Mouse (Mus musculus) ovary, postnatal 14 days (tissue): ENCODE measurements around the gene A530084C06Rik.
A peak's percentile ranks its signal among the peaks of the same experiment; 100 is the strongest.

Experiments
- DNase-seq: peaks from one replicate; pipeline ENCODE4 v3.0.0; 2022; ENCODE audit warnings: low spot score

A530084C06Rik gene

DNA sequence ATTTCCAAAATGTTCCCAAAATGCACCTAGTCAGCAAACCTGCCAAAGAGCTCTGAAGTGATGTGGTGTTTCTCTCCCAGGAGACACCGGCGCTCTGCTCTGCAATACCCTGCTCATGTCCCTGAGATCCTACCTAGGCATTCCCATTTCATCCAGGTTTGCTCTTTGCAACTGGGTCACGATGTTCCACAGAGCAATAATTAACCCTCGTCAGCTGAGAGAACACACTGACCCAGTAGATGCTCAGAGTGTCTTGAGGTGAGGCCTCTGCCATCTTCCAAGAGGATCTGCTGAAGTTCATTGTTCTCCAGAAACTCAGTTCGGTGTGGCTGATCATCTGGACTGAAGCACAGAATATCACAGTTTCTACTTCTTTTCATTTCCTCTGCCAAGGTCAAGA is 16.1 kb downstream of the A530084C06Rik start:
- DNase-seq: no peak

DNA sequence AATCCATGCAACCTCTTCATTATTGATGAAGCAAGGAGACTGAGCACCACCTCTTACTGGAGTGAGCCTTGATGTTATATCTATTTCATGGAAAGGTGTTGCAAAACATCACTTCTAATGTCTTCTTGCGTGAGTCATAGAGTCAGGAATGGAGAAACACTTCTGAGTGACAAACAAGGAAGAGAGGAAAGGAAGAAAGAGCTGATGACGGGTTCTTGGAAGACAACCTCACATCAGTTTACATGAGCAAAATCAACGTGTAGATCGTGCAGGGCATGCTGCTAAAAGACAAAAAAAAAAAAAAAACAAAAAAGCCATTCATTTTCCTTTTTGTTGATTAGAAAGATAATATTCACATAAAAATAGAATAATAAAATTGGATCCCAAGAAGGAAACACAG is 24.4 kb downstream of the A530084C06Rik start:
- DNase-seq: no peak

DNA sequence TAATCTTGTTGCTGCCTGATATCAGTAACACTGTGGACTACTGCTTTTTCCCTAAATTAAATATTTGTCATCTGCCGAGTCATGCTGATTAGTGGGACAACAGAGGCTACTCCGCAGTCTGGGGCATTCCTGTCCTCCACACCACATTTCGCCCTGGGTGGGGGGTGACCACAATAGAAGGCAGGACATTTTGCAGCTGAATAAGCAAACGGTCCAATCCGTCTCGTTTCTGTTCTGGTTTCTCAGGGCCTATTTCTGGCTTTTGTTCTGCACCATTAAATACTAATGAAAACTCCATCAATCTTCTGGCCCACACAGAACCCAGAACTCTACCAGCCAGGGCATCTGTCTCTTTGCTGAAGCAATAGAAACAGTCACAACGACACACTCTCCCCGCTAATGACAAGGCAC is 27.5 kb downstream of the A530084C06Rik start:
- no peak for DNase-seq

DNA sequence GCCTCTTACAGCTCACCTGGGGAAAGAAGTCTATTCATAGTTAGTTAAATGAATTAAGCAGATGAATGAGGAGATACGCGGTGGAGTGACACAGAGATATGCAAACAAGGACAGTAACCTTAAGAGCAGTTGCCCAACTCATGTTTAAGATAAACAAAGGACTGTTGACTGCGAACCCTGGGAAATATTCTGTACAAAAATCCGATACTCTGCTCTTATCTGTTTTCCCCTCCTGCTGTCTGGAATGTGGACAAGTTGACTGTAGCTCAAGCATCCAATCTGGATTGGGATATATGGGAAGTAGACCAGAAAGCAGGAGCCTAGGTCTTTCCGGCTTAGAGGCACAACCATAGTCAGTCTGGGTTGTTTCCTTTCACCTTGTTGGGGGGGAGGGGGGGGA is 27.9 kb downstream of the A530084C06Rik start:
- DNase-seq: no peak

DNA sequence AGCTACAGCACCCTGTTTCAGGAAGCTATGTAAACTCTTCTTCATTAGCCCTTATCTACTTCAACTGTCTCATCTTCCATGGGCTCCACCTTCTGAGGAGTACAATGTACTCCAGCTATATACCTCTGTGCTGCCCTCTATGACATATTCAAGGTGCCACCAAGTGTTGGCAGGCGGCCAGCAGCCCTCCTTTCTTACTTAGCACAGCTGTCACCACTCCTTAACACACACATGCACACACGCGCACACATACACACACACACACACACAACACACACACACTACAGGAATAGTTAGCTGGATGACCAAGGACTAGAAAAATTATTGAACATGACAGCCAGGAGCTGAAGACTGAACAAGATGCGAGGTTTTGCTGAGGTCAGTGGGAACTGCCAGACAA is 34.2 kb downstream of the A530084C06Rik start:
- DNase-seq: no peak

DNA sequence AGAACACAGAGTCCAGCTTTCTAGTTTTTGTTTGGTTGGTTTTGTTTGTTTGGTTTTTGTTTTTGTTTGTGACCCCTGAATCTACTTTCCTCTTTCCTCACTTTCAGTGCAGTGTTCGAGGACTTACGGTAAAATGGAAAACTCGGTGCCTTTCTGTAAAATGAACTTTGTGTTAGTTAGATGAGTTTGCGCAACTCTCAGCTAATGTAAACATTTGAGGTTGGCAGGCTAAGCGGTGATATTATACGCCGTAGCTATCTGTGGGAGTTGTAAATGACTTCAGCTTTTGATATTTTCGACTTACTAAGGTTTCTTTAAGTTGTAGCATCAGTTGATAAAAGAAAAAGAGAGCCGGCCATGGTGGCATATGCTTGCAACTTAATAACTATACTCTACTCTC is 40.2 kb downstream of the A530084C06Rik start:
- no peak for DNase-seq

DNA sequence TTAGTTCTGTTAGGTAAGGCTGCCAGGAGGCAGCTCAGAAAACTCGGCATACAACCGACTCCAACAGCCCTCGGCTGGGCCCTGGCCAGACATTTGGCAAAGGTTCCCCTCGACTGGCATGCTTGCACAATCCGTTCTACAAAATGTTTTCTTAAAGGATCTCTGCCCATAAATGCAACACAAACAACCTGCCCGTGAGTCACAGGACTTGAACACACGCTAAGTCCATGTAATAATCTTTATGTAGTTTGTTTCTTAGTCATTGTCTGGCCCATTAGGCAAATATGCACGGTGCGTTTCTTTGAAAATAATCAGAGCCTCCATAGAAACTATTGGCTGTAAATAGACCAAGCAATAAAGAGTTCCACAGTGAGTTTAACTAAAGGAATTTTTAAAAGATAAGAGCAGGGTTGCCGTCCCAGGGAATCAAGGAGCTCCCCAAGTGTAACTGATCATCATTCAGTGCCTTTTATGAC is 40.7 kb downstream of the A530084C06Rik start:
- peak; percentile 36 for DNase-seq

DNA sequence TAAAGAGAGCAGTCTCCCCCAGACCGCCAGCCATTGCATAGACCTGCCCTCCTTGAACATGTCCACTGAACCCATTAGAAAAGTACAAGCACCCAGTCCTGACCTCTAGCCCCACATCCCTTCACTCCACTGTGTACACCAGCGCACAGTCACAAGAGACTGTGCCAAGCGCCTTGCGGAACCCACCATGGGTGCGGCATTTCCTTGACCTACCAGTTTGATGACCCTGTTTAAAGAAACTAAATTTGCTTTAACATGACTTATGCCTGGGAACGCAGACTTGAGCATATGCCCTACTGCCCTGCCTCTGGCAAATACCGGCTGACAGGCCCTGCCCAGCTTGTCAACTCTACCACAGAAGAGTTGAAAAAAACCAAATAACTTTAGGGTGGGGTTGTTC is 43.9 kb downstream of the A530084C06Rik start:
- DNase-seq: no peak

DNA sequence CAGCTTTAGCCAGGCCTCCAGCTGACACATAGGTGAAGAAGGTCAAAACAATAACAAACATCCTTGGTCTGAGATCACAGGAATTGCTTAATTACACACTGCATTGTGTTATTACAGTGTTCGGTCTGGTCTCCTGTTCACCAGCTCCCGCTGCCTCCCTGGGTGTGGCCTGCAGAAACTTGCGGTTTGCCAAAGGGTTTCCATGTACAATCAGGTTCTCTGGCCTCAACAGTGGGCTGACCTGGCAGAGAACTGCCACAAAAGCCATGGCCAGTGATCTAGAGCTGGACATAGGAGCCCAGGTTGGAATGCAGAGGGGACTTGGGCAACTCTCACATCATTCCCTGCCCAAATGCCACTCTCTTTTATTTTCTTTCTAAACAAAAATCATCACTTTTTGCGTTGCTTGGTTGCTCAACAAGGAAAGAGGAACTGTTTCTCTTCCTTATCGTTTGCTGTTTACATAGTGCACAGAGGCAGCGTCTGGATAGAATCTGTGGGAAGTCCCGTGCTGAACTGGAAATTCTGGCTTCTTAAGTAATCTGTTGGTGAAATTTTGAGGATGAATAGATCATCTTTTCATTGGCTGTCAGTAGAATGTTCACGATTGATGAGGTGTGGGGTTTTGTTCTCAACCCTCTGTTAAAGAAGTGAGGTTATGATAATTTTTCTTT is 52.5 kb downstream of the A530084C06Rik start:
- DNase-seq: no peak
